Mouse (Mus musculus) Patski (cell line): ENCODE measurements around the gene Tmsb15b2. TPM values are rescaled to one million over a fixed set of nuclear protein-coding genes. Genes with fewer than 3 reads are reported as not detected.
"Not testable (repeated sequence)": the region's sequence is repeated elsewhere in the genome, so short reads cannot be mapped to it uniquely, and the experiment has no call there.

Source experiments
- ATAC-seq: fragments of 100-300 bp; one replicate; pipeline ENCODE4 v1.8.0; 2021
- CTCF ChIA-PET: fragments of 350-600 bp; sonication (Branson Sonifier 250); formaldehyde crosslinking; loops from one replicate; lab custom pipeline; 2022; ENCODE audit warnings: inconsistent platforms; lab: Charles Lee
- POLR2A ChIA-PET: fragments of 350-600 bp; sonication (Branson Sonifier 250); formaldehyde crosslinking; loops from one replicate; lab custom pipeline; 2022; ENCODE audit warnings: antibody characterized with exemption, inconsistent platforms; lab: Charles Lee
- DNase-seq: peaks from one replicate; pipeline ENCODE4 v3.0.0-alpha.2; 2011; ENCODE audit warnings: low read depth, low spot score
- H3K27me3 ChIP-seq: fragments of 371-371 bp; one replicate; pipeline ENCODE4 v1.5.1; 2021
- CTCF ChIP-seq: fragments of 100-300 bp; IDR thresholded peaks from one replicate; pipeline ENCODE4 v1.5.1; 2021
- in situ Hi-C: fragments of 300-500 bp; cut with MboI; formaldehyde crosslinking; loops from 3 replicates; pipeline ENCODE4 v1.11.1; 2018; ENCODE audit warnings: low pct_unique_long_range_greater_than_20kb, mixed read lengths
- polyA plus RNA-seq: library from polyadenylated mRNA; unstranded; gene quantifications from one replicate; pipeline ENCODE4 v1.2.3, GENCODE M21; 2021

Gene Tmsb15b2
- 1.7 TPM for polyA plus RNA-seq

GRCm38 (mm10) chrX:136975397-136975796, at the start of gene Tmsb15b2:
Gene Tmsb15b2 (minus strand): TSS chrX:136975497.
- DNase-seq, CTCF ChIA-PET, ATAC-seq, in situ Hi-C loops, POLR2A ChIA-PET, H3K27me3 ChIP-seq: not testable (repeated sequence)

- peak; percentile 76 for TF ChIP-seq CTCF
- POLR2A ChIA-PET, result no interaction called here
- in situ Hi-C loops, result loop anchor here (10.0 kb wide), 1 partner anchor 395 kb away; no protein-coding TSS in a partner anchor
- ATAC-seq (peak; percentile 65), DNase-seq (no peak)
- CTCF ChIA-PET, result interaction anchor here (1.0 to 1.8 kb wide), 3 partner anchors 9 to 40 kb away, joined by 3 to 7 read pairs (median 4); no protein-coding TSS in a partner anchor
- peaks cover 4% of the 10 kb centered on the region for H3K27me3 ChIP-seq
Observed at GRCm38 (mm10) chrX:137019310-137019709, 44.0 kb upstream of the Tmsb15b2 start.

- in situ Hi-C loops, result loop anchor here (10.0 kb wide), 1 partner anchor 393 kb away; no protein-coding TSS in a partner anchor
- no peak for TF ChIP-seq CTCF
- ChIA-PET POLR2A (no interaction called here), CTCF (interaction anchor here (1.0 to 1.9 kb wide), 3 partner anchors 10 to 122 kb away, joined by 3 to 6 read pairs (median 3); no protein-coding TSS in a partner anchor)
- H3K27me3 ChIP-seq, result no peaks in the 10 kb centered on the region
- DNase-seq (no peak), ATAC-seq (no peak)
Observed at GRCm38 (mm10) chrX:137017668-137018067, 42.4 kb upstream of the Tmsb15b2 start.

- peak; percentile 73 for TF ChIP-seq CTCF
- DNase-seq (no peak), ATAC-seq (peak; percentile 65)
- ChIA-PET POLR2A (no interaction called here), CTCF (no interaction called here)
- peaks cover 3% of the 10 kb centered on the region for H3K27me3 ChIP-seq
- in situ Hi-C loops, result loop anchor here (10.0 kb wide), 1 partner anchor 390 kb away; no protein-coding TSS in a partner anchor
Observed at GRCm38 (mm10) chrX:137015099-137015709, 39.9 kb upstream of the Tmsb15b2 start.

GRCm38 (mm10) chrX:136996256-136996655, 21.0 kb upstream of the Tmsb15b2 start:
- no peak for ATAC-seq
- ChIA-PET POLR2A (no interaction called here), CTCF (no interaction called here)
- in situ Hi-C loops, result no loop called here
- DNase-seq, result no peak
- no peak for TF ChIP-seq CTCF
- H3K27me3 ChIP-seq, result peaks cover 4% of the 10 kb centered on the region

GRCm38 (mm10) chrX:136993641-136994040, 18.3 kb upstream of the Tmsb15b2 start:
- H3K27me3 ChIP-seq, result no peaks in the 10 kb centered on the region
- POLR2A ChIA-PET, result no interaction called here
- no peak for DNase-seq
- TF ChIP-seq CTCF, result no peak
- no peak for ATAC-seq
- in situ Hi-C loops, result no loop called here
- CTCF ChIA-PET, result no interaction called here

- ATAC-seq (no peak), DNase-seq (no peak)
- in situ Hi-C loops, result no loop called here
- no peak for TF ChIP-seq CTCF
- POLR2A ChIA-PET, result no interaction called here
- no peaks in the 10 kb centered on the region for H3K27me3 ChIP-seq
- CTCF ChIA-PET, result no interaction called here
Observed at GRCm38 (mm10) chrX:136992978-136993547, 17.8 kb upstream of the Tmsb15b2 start, which contains the start of gene Zcchc18. Gene Zcchc18 (plus strand): TSS chrX:136993155.

GRCm38 (mm10) chrX:136992191-136992965, 17.1 kb upstream of the Tmsb15b2 start:
- peaks cover 3% of the 10 kb centered on the region for H3K27me3 ChIP-seq

GRCm38 (mm10) chrX:136991274-136991673, 16.0 kb upstream of the Tmsb15b2 start:
- CTCF ChIA-PET, result interaction anchor here (0.9 kb wide), 1 partner anchor 13 kb away, joined by 3 read pairs; no protein-coding TSS in a partner anchor
- DNase-seq, result no peak
- POLR2A ChIA-PET, result no interaction called here
- no peak for ATAC-seq
- in situ Hi-C loops, result no loop called here
- no peak for TF ChIP-seq CTCF
- peaks cover 9% of the 10 kb centered on the region for H3K27me3 ChIP-seq

More at GRCm38 (mm10) chrX:136992191-136992965, 17.1 kb upstream of the Tmsb15b2 start:
- ChIA-PET CTCF (no interaction called here), POLR2A (no interaction called here)
- DNase-seq (no peak), ATAC-seq (no peak)
- in situ Hi-C loops, result no loop called here
- TF ChIP-seq CTCF, result no peak

GRCm38 (mm10) chrX:136986039-136986438, 10.7 kb upstream of the Tmsb15b2 start:
- ChIA-PET POLR2A (no interaction called here), CTCF (no interaction called here)
- DNase-seq (no peak), ATAC-seq (peak; percentile 87)
- in situ Hi-C loops, result no loop called here
- H3K27me3 ChIP-seq, result peaks cover 9% of the 10 kb centered on the region
- no peak for TF ChIP-seq CTCF
